11 mouse cellular contexts compared by ENCODE assay signal in the genomic region with DNA sequence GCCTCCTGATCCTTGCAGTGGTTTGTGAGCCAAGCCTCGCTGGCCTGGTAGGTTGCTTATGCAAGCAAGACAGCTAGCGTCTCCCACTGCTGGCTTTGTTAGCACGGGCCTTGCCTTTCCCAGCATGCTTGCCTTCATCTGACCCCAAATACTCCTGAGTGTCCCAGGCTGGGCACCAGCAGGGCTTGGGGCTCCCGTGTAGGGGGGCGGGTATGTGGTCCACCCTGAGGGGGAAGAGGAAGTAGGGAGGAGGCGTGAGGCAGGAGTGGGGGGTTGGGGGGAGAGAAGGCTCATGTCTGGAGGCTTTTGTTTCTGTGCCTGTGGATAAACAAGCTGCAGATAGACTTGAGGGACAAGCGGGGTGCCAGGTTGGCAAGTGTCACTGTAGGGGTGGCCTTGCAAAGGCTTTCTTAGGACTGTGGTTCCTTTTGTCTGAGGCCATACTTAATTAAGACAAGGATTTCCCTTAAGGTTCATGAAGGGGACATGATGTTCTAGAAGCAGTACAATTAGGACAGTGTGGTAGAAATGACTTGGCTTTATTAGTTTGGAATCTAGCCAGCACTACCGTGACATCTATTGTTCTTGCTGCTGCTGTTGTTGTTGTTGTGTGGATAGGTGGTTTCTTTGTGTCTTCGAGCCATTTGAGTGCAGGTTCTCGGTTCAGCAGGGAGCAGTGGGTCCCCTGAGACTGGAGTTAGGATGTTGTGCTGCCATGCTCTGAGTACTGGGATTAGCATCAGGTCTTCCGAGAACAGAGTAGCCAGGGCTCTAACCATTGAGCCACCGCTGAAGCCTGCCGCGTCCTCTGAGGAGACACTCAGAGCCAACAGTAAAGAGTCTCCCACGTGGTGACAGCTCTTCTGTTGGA. TPM values are rescaled to one million over a fixed set of nuclear protein-coding genes. Genes with fewer than 3 reads are reported as not detected.
DNase-seq lines count a peak whose midpoint lies in the region; ATAC-seq lines count a peak whose summit lies in the region.
"Had no signal": no experiment of that assay in that cellular context is flagged by ENCODE, and none has a peak within 500 bp of the region (broad histone marks: within the 10 kb centered on the region; RNA-seq: fewer than 3 reads in every experiment).

No protein-coding gene starts in this region.

- H3K4me2 ChIP-seq in forebrain, embryonic 12.5 days, result no peak overlapping the region
- no peak overlapping the region for H3K4me2 ChIP-seq in forebrain, embryonic 11.5 days (ENCODE audit: low read depth, low read length, severe bottlenecking)
- no peak overlapping the region for H3K4me2 ChIP-seq in hindbrain, embryonic 15.5 days
- H3K4me2 ChIP-seq: embryonic facial prominence, embryonic 13.5 days had no signal

- no peaks in the 10 kb centered on the region for H3K27me3 ChIP-seq in forebrain, embryonic 12.5 days
- no peaks in the 10 kb centered on the region for H3K27me3 ChIP-seq in forebrain, embryonic 11.5 days (ENCODE audit: control insufficient read depth, insufficient read depth, low read length)
- H3K27me3 ChIP-seq in hindbrain, embryonic 15.5 days, result no peaks in the 10 kb centered on the region
- H3K27me3 ChIP-seq: embryonic facial prominence, embryonic 13.5 days had no signal

- intact Hi-C loops in left cerebral cortex, postnatal 36 days (cut with DNase I), result loop anchor here (10.0 kb wide), 1 partner anchor 159 kb away; no protein-coding TSS in a partner anchor

- H3K4me1 ChIP-seq in forebrain, embryonic 12.5 days, result peaks cover 8% of the 10 kb centered on the region
- no peaks in the 10 kb centered on the region for H3K4me1 ChIP-seq in forebrain, embryonic 11.5 days (replicated peaks; ENCODE audit: control insufficient read depth, insufficient read depth, low read length)
- H3K4me1 ChIP-seq in hindbrain, embryonic 15.5 days (replicated peaks), result peaks cover 14% of the 10 kb centered on the region

- peaks cover 16% of the 10 kb centered on the region for H3K36me3 ChIP-seq in forebrain, embryonic 12.5 days (replicated peaks)
- peaks cover 3% of the 10 kb centered on the region; the same call in 1 of the 2 replicates for H3K36me3 ChIP-seq in forebrain, embryonic 11.5 days (ENCODE audit: control insufficient read depth, insufficient read depth, low read length)
- H3K36me3 ChIP-seq in hindbrain, embryonic 15.5 days, result peaks cover 4% of the 10 kb centered on the region

- DNase-seq in forebrain, embryonic 11.5 days (ENCODE audit: low spot score), result no peak
- DNase-seq in lung, postnatal 14 days, result peak; percentile 51
- DNase-seq in natural killer cell, adult 2 months (ENCODE audit: low spot score in 2 of 2), result no peak
- no peak for DNase-seq in left cerebral cortex, postnatal 36 days (ENCODE audit: low spot score in 2 of 2)
- DNase-seq: thymus, postnatal 36 days had no signal

- H3K27ac ChIP-seq in forebrain, embryonic 12.5 days, result peak overlapping the region; percentile 42; the same call in 1 of the 2 replicates
- H3K27ac ChIP-seq in forebrain, embryonic 11.5 days (ENCODE audit: low read depth, low read length), result no peak overlapping the region
- H3K27ac ChIP-seq in hindbrain, embryonic 15.5 days (replicated peaks), result peak overlapping the region; percentile 8; the same call in 1 of the 2 replicates
- H3K27ac ChIP-seq: embryonic facial prominence, embryonic 13.5 days had no signal

- no peak overlapping the region for H3K4me3 ChIP-seq in forebrain, embryonic 12.5 days (replicated peaks)
- H3K4me3 ChIP-seq in forebrain, embryonic 11.5 days (ENCODE audit: low read depth, low read length), result no peak overlapping the region
- no peak overlapping the region for H3K4me3 ChIP-seq in hindbrain, embryonic 15.5 days
- H3K4me3 ChIP-seq: embryonic facial prominence, embryonic 13.5 days had no signal

- 70% methylated on average over 15 of the region's 15 CpGs for WGBS in forebrain, embryonic 12.5 days
- 79% methylated on average over 15 of the region's 15 CpGs for WGBS in forebrain, embryonic 11.5 days
- 53% methylated on average over 15 of the region's 15 CpGs for WGBS in hindbrain, embryonic 15.5 days

- ATAC-seq in forebrain, embryonic 12.5 days (ENCODE audit: low FRiP score), result no peak
- ATAC-seq in forebrain, embryonic 11.5 days (replicated peaks; ENCODE audit: low FRiP score), result no peak
- ATAC-seq in common myeloid progenitor, adult 5-6 weeks (replicated peaks; ENCODE audit: low read depth, poor library complexity, severe bottlenecking), result peak; percentile 57
- ATAC-seq in hindbrain, embryonic 15.5 days (ENCODE audit: low FRiP score, low read depth), result peak; percentile 43; the same call in 1 of the 2 replicates
- no peak for ATAC-seq in activated CD4-positive, CD25-positive, alpha-beta regulatory T cell, adult 4 months

- H3K9ac ChIP-seq in forebrain, embryonic 12.5 days, result no peak overlapping the region
- H3K9ac ChIP-seq in forebrain, embryonic 11.5 days (ENCODE audit: low read length), result no peak overlapping the region
- no peak overlapping the region for H3K9ac ChIP-seq in hindbrain, embryonic 15.5 days
- H3K9ac ChIP-seq: embryonic facial prominence, embryonic 13.5 days had no signal

- no peaks in the 10 kb centered on the region for H3K9me3 ChIP-seq in forebrain, embryonic 12.5 days
- H3K9me3 ChIP-seq in forebrain, embryonic 11.5 days (ENCODE audit: control insufficient read depth, low read length), result no peaks in the 10 kb centered on the region
- H3K9me3 ChIP-seq in hindbrain, embryonic 15.5 days, result no peaks in the 10 kb centered on the region
- H3K9me3 ChIP-seq: embryonic facial prominence, embryonic 13.5 days had no signal

RNA-seq across cellular contexts. Expression of a gene that starts 21.0 kb away (rescaled TPM):
- polyA plus RNA-seq in forebrain, embryonic 12.5 days (2016; fragmentation: Nextera tagmentation; extraction: Ambion mirVana), result 0.94 and 1.4 TPM in 2 replicates
- 0.94 TPM in 1 of 2 replicates, not detected in the other for polyA plus RNA-seq in forebrain, embryonic 11.5 days (2014; fragmentation: Nextera tagmentation; extraction: Ambion mirVana)
- total RNA-seq in common myeloid progenitor, adult 5-6 weeks (2017), result not detected in 2 replicates
- polyA plus RNA-seq in hindbrain, embryonic 15.5 days (2015; fragmentation: Nextera tagmentation; extraction: Ambion mirVana), result 1.8 and 2.0 TPM in 2 replicates
- not detected for total RNA-seq in left cerebral cortex, postnatal 36 days (2021)
- polyA plus RNA-seq in activated CD4-positive, CD25-positive, alpha-beta regulatory T cell, adult 4 months (2017; shearing (Covaris generic)), result not detected
- total RNA-seq: layer of hippocampus, postnatal 25 days had no signal

Comparison
In these comparisons a context has a peak if more than half of its experiments do, and no peak if none do; other contexts are left out.
1. ATAC-seq: peak in common myeloid progenitor, adult 5-6 weeks (single experiment) and hindbrain, embryonic 15.5 days (single experiment); none in forebrain, embryonic 12.5 days (single experiment), forebrain, embryonic 11.5 days (single experiment) and activated CD4-positive, CD25-positive, alpha-beta regulatory T cell, adult 4 months (single experiment).